Mouse (Mus musculus) liver, postnatal 0 days (tissue): ENCODE data around the gene Mars. TPM values are rescaled to one million over a fixed set of nuclear protein-coding genes. Genes with fewer than 3 reads are reported as not detected.

ENCODE experiments used
- ATAC-seq: fragments of 200-750 bp; cut with Nextera tagmentation; 2 replicates; pipeline ENCODE4 v1.8.0; 2017; ENCODE audit warnings: mild to moderate bottlenecking, moderate library complexity
- DNase-seq: peaks from one replicate; pipeline ENCODE4 v3.0.0-alpha.2; 2016
- H3K27ac ChIP-seq: fragments of 300-500 bp; sonication (generic); 2 replicates; pipeline ENCODE4 v1.5.1; 2014; ENCODE audit warnings: antibody characterized with exemption, moderate library complexity, mild to moderate bottlenecking, low read depth
- H3K27me3 ChIP-seq: fragments of 300-500 bp; sonication (generic); 2 replicates; pipeline ENCODE4 v1.6.1; 2014; ENCODE audit warnings: low read length, control low read depth, mixed read lengths; ENCODE audit not compliant: insufficient read depth
- H3K36me3 ChIP-seq: fragments of 300-500 bp; sonication (generic); replicated peaks from 2 replicates; pipeline ENCODE4 v1.6.1; 2014; ENCODE audit warnings: mild to moderate bottlenecking, control low read depth, low read length, moderate library complexity, mixed read lengths; ENCODE audit not compliant: insufficient read depth
- H3K4me1 ChIP-seq: fragments of 300-500 bp; sonication (generic); 2 replicates; pipeline ENCODE4 v1.6.1; 2014; ENCODE audit warnings: antibody characterized with exemption, mild to moderate bottlenecking, control low read depth; ENCODE audit not compliant: insufficient read depth
- H3K4me2 ChIP-seq: fragments of 300-500 bp; sonication (generic); 2 replicates; pipeline ENCODE4 v1.6.1; 2014; ENCODE audit warnings: low read depth, mild to moderate bottlenecking, low read length, moderate library complexity, mixed read lengths
- H3K4me3 ChIP-seq: fragments of 300-500 bp; sonication (generic); 2 replicates; pipeline ENCODE4 v1.5.1; 2014; ENCODE audit warnings: low read depth, low read length
- H3K9ac ChIP-seq: fragments of 300-500 bp; sonication (generic); replicated peaks from 2 replicates; pipeline ENCODE4 v1.6.1; 2014; ENCODE audit warnings: mild to moderate bottlenecking, moderate library complexity
- H3K9me3 ChIP-seq: fragments of 300-500 bp; sonication (generic); 2 replicates; pipeline ENCODE4 v1.6.1; 2016; ENCODE audit warnings: mild to moderate bottlenecking, control low read depth, low read length, mixed read lengths
- CTCF ChIP-seq: sonication (generic); IDR thresholded peaks from 2 replicates; pipeline ENCODE4 v1.5.1; 2016; ENCODE audit warnings: antibody characterized with exemption, low read depth
- EP300 ChIP-seq: IDR thresholded peaks from 2 replicates; pipeline ENCODE4 v1.6.1; 2016; ENCODE audit warnings: antibody characterized with exemption, low read depth, mild to moderate bottlenecking
- WGBS: fragments of 180-500 bp; shearing (Covaris S2); extraction: QIAGEN DNeasy Blood & Tissue Kit; methylation state at CpG from one replicate; pipeline ENCODE4 v1.1.7; 2014; ENCODE audit not compliant: insufficient replicate concordance; 5-methylcytosine and 5-hydroxymethylcytosine counted together
- polyA plus RNA-seq: library from polyadenylated mRNA; unstranded; fragments of >200 nt; fragmentation: Nextera tagmentation; extraction: Ambion mirVana; gene quantifications from 2 replicates; pipeline ENCODE4 v1.2.1, GENCODE M21; 2015

Gene Mars
- polyA plus RNA-seq, 1 experiment from 2014 or later: 62.3 TPM

DNA sequence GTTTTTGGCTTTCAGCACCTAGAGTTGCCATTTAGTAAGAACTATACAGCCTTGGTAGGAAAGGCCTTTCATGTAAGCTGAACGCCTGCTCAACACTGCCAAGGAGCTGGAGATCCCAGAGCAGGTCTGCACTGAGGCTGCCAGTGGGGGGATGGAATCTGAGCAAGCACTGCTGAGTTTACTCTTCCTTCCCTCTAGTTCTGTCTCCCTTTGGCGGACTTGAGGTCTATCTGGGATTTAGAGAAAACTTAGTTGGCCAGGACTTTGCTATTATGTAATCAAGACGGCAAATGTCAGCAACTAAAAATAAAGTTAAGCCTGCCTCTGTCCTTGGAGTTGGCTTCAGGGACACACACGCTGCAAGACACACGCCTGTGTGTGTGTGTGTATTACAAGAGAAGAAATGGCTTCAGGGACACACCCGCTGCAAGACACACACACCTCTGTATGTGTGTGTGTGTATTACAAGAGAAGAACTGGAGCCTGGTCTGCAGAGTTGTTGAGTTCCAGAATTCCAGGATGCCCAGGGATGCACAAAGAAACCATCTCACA, 18.5 kb downstream of the Mars start:
- peak overlapping the region; percentile 91 for H3K4me2 ChIP-seq
- no peak for DNase-seq
- 69% methylated on average over 6 of the region's 6 CpGs for WGBS
- H3K27ac ChIP-seq: 0 out of 2 replicates have a peak overlapping the region, but pooled peaks have one; percentile 99
- peaks cover 33% of the 10 kb centered on the region for H3K4me1 ChIP-seq
- no peaks in the 10 kb centered on the region for H3K9me3 ChIP-seq
- no peak for ATAC-seq
- peak overlapping the region; percentile 76 for H3K4me3 ChIP-seq
- TF ChIP-seq CTCF (no peak), EP300 (no peak)
- peaks cover 53% of the 10 kb centered on the region for H3K36me3 ChIP-seq
- H3K9ac ChIP-seq: 0 out of 2 replicates have a peak overlapping the region, but pooled peaks have one; percentile 76
- H3K27me3 ChIP-seq: no peaks in the 10 kb centered on the region

DNA sequence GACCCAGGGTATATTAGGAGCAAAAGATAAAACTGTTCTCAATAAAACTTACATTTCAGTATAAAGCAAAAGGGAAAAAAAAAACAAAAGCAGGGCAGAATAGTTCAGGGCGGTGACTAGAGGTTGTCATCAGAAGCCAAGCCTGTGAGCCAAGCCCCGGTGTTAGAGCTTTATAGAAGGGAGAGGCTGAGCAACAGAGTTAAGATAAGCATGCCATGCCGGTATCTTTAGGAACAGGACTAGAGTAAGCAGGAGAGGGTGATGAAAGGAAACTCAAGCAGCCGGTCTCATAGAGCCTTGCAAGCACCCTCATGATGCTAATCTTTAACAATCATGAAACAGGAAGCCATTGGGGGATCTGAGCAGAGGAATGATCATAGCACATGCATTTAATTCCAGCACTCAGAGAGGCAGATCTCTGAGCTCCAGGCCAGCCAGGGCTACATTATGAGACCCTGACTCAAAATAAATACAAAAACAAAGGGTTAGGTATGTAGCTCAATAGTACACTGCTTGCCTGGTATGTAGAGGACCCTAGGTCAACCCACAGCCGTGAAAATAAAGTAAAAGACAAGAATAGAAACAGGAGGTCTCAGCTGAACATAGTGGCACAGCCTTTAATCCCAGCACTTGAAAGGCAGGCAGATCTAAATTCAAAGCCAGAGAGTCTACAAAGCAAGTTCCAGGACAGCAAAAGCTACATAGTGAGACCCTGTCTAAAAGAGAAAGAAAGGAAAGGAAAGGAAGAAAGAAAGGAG, 19.5 kb downstream of the Mars start:
- Histone ChIP-seq H3K9me3 (no peaks in the 10 kb centered on the region), H3K4me1 (peaks cover 41% of the 10 kb centered on the region), H3K4me3 (peak overlapping the region; percentile 76), H3K36me3 (peaks cover 46% of the 10 kb centered on the region), H3K27ac (peak overlapping the region; percentile 99), H3K4me2 (peak overlapping the region; percentile 91), H3K9ac (peak overlapping the region; percentile 76), H3K27me3 (no peaks in the 10 kb centered on the region)
- peak; percentile 84 for TF ChIP-seq EP300
- no peak for TF ChIP-seq CTCF
- ATAC-seq (peak; percentile 2; the same call in 1 of the 2 replicates), DNase-seq (no peak)
- WGBS: 13% methylated on average over 5 of the region's 5 CpGs

DNA sequence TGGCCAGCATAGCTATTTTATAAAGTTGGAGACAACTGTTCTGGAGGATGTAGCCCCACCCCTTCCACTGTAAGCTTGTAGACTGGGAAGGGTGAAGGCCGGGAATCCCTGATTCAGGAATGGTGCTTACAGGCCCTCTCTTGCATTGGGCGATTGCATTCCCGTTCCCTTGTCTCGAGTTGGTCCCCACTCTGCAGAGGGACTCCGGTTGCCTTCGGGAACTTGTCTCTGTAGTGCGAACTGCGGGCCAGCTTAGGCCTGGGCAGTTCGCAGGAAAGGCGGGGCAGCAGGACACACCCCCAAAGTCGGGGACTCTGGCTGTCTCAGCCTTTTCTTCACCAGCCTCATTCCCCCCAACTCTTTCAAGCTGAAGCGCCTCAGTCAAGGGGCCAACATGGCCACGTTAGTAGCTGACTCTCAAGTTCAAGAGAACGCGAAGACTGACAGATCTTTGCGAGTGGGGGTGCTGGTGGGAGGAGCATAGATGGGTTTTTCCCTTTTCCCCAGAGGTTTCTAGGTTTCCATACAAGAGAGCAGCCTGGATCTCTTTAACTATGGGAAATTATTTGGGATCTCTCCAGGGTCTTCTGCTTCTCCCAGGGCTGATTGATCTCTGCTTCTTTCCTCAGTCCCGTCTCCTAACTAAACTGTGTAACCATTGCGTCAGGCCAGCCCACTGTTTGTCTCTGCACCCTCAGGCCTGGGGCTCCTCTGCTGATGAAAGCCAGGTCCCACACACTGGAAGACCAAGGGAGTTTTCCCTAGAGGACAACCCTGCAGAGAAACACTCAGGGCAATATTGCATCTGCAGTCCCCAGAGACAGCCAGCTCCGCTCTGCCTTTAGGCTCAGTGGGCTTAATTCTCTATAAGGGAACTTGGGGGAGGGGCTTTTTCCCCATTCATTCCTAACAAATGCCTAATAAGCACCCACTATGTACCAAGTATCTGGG, 20.4 kb downstream of the Mars start:
- H3K9ac ChIP-seq: peak overlapping the region; percentile 76
- peak overlapping the region; percentile 99 for H3K27ac ChIP-seq
- H3K9me3 ChIP-seq: no peaks in the 10 kb centered on the region
- ATAC-seq (peak; percentile 18), DNase-seq (peak; percentile 79)
- WGBS: 2% methylated on average over 19 of the region's 19 CpGs
- H3K27me3 ChIP-seq: no peaks in the 10 kb centered on the region
- peaks cover 50% of the 10 kb centered on the region for H3K4me1 ChIP-seq
- TF ChIP-seq CTCF: no peak
- no peak for TF ChIP-seq EP300
- peak overlapping the region; percentile 76 for H3K4me3 ChIP-seq
- peak overlapping the region; percentile 91 for H3K4me2 ChIP-seq
- H3K36me3 ChIP-seq: peaks cover 46% of the 10 kb centered on the region

DNA sequence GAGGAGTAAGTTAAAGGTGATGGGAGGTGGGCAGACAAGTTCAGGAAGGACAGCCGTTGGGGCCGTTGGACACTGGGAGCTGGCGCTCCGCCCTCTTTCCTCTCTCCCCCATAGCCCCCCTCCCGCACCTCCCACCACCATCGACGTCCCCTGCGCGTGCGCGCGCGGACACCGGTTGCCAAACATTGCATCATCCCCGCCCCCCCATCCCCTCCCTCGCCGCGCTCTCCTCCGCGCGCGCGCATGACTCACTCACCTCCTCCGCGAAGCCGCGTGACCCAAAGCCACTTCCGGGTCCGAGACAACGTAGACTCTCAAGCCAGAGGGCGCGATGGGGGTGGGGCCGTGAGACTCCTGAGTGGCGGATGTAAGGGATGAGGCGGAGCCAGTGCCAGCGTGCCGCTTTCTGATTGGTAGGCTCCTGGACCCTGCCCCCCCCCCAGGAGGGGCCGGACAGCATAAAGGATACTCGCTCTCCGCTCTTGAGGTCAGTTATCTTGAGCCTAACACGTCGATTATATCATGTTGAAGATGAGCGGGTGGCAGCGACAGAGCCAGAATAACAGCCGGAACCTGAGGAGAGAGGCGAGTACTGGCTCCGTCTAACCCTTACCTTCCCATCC, 21.2 kb downstream of the Mars start:
- Histone ChIP-seq H3K9me3 (no peaks in the 10 kb centered on the region), H3K4me2 (peak overlapping the region; percentile 91), H3K27ac (peak overlapping the region; percentile 99), H3K36me3 (peaks cover 46% of the 10 kb centered on the region), H3K9ac (peak overlapping the region; percentile 76), H3K4me1 (peaks cover 51% of the 10 kb centered on the region), H3K27me3 (no peaks in the 10 kb centered on the region), H3K4me3 (peak overlapping the region; percentile 76)
- WGBS: under 1% methylated on average over 47 of the region's 47 CpGs
- DNase-seq (peak; percentile 100), ATAC-seq (peak; percentile 77)
- TF ChIP-seq EP300 (peak; percentile 71), CTCF (peak; percentile 23)

DNA sequence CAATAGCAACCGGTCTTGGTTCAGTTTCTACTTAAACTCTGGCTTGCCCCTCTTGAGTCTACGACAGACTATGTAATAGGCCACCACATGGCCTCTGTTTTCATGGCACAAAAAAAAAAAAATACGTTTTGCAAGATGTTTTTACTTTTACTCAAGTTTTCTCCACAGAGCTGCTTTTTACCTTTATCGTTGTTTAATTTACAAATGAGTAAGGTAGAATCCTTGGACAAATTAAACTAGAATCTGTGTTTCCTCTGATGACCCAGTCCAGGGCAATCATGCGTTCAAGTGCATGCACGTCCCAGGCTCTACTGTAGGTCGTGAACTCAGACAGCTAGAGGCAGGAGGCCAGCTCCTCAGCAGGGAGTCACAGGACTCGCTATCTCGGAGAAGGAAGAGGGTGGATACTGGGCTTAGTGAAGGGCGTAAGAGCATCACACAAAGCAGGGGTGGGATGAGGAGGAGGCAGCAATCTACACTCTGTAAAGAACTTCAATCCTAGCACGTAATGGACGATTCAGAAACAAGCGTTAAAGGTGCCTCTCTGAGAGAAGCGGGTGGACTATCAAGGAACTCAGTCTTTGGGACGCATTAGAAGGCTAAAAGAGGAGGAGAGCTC, 21.9 kb downstream of the Mars start:
- H3K27me3 ChIP-seq: no peaks in the 10 kb centered on the region
- H3K27ac ChIP-seq: peak overlapping the region; percentile 99
- peaks cover 51% of the 10 kb centered on the region for H3K4me1 ChIP-seq
- ATAC-seq (peak; percentile 14), DNase-seq (peak; percentile 60)
- H3K36me3 ChIP-seq: peaks cover 46% of the 10 kb centered on the region
- peak overlapping the region; percentile 76 for H3K4me3 ChIP-seq
- peak overlapping the region; percentile 91 for H3K4me2 ChIP-seq
- peak overlapping the region; percentile 72 for H3K9ac ChIP-seq
- 3% methylated on average over 15 of the region's 15 CpGs for WGBS
- no peaks in the 10 kb centered on the region for H3K9me3 ChIP-seq
- TF ChIP-seq EP300: no peak
- TF ChIP-seq CTCF: no peak
